Mouse (Mus musculus) embryonic facial prominence, embryonic 15.5 days (tissue): ENCODE data around the gene 1700061G19Rik. TPM values are rescaled to one million over a fixed set of nuclear protein-coding genes. Genes with fewer than 3 reads are reported as not detected.

ENCODE experiments used
- ATAC-seq: fragments of 200-750 bp; cut with Nextera tagmentation; 2 replicates; pipeline ENCODE4 v1.8.0; 2017; ENCODE audit warnings: low read depth, moderate TSS enrichment; ENCODE audit not compliant: insufficient number of reproducible peaks, low FRiP score, low TSS enrichment
- H3K27ac ChIP-seq: fragments of 300-500 bp; sonication (generic); replicated peaks from 2 replicates; pipeline ENCODE4 v1.5.1; 2015; ENCODE audit warnings: mild to moderate bottlenecking, inconsistent platforms
- H3K27me3 ChIP-seq: fragments of 300-500 bp; sonication (generic); 2 replicates; pipeline ENCODE4 v1.6.1; 2015; ENCODE audit warnings: inconsistent platforms
- H3K36me3 ChIP-seq: fragments of 300-500 bp; sonication (generic); 2 replicates; pipeline ENCODE4 v1.6.1; 2015; ENCODE audit warnings: mild to moderate bottlenecking, inconsistent platforms
- H3K4me1 ChIP-seq: fragments of 300-500 bp; sonication (generic); 2 replicates; pipeline ENCODE4 v1.6.1; 2015; ENCODE audit warnings: inconsistent platforms
- H3K4me2 ChIP-seq: fragments of 300-500 bp; sonication (generic); replicated peaks from 2 replicates; pipeline ENCODE4 v1.6.1; 2015; ENCODE audit warnings: mild to moderate bottlenecking, inconsistent platforms
- H3K4me3 ChIP-seq: fragments of 300-500 bp; sonication (generic); replicated peaks from 2 replicates; pipeline ENCODE4 v1.5.1; 2015; ENCODE audit warnings: mild to moderate bottlenecking, inconsistent platforms
- H3K9ac ChIP-seq: fragments of 300-500 bp; sonication (generic); 2 replicates; pipeline ENCODE4 v1.6.1; 2015; ENCODE audit warnings: inconsistent platforms
- H3K9me3 ChIP-seq: fragments of 300-500 bp; sonication (generic); replicated peaks from 2 replicates; pipeline ENCODE4 v1.6.1; 2016; ENCODE audit warnings: inconsistent platforms
- WGBS: fragments of 180-500 bp; shearing (Covaris S2); methylation state at CpG from one replicate; pipeline ENCODE4 v1.1.7; 2015; 5-methylcytosine and 5-hydroxymethylcytosine counted together
- polyA plus RNA-seq: library from polyadenylated mRNA; unstranded; fragments of >200 nt; fragmentation: Nextera tagmentation; extraction: Ambion mirVana; gene quantifications from 2 replicates; pipeline ENCODE4 v1.2.1, GENCODE M21; 2015

Gene 1700061G19Rik
- polyA plus RNA-seq = 0.27 and 0.29 TPM in 2 replicates

DNA sequence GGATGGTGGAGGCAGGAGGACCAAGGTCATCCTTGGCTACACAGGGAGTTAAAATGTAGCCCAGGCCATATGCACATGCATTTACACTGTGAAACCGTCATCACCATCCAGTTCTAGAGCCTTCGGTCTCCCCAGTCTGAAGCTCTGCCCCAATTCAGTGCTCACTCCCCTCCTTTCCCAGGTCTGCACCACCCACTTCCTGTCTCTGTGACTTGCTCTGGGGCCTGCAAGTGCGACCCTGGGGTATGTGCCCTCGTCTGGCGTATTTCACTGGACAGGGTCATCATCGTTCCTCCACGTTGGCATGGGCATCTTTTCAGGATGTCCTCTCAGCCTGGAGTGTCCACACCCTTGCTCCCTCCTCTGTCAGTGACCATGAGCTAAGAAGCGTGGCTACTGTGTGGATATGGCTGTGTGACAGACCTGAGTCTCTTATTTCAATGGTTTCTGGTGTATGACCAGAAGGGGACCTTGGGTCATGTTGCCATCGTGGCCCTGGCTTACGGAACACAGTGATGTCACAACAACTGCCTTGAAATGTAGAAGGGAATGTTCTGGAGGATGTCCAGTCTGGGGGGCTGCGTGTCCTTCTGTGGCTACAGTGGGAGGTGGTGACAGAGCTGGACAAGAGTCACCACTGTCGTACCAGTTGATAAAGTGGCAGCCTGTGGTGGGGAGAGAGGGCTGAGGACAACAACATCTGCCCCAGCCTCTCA is at the start of gene 1700061G19Rik:
1700061G19Rik (plus strand) TSS at position 542 of the 716 bp plus-strand sequence.
- no peak within 1 kb of the TSS for H3K9ac ChIP-seq
- no peak within 1 kb of the TSS for H3K27ac ChIP-seq
- no peaks in the 10 kb centered on the region for H3K9me3 ChIP-seq
- no peak within 1 kb of the TSS for H3K4me3 ChIP-seq
- H3K36me3 ChIP-seq = no peaks in the 10 kb centered on the region
- ATAC-seq = no peak
- no peaks in the 10 kb centered on the region for H3K4me1 ChIP-seq
- no peak within 1 kb of the TSS for H3K4me2 ChIP-seq
- no peaks in the 10 kb centered on the region for H3K27me3 ChIP-seq
- WGBS = 73% methylated on average over 12 of the region's 12 CpGs

DNA sequence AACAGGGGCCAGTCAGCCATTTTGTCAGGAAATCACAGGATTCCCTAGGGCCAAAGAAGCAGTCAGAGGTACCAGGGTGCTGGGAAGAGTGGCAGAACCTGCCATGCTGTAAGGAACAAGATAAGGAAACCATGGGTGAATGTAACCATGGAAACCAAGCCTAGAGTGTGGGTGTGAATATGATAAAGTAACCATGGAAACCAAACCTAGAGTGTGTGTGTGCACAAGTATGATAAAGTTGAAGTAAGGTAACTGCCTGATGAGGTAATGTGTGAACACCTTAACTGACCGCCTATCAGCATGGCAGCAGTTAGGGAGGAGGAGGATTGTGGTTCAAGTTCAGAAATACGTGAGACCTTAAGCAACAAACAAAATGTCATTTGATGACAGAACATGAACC is 48.6 kb upstream of the 1700061G19Rik start:
- H3K9ac ChIP-seq = no peak overlapping the region
- no peaks in the 10 kb centered on the region for H3K9me3 ChIP-seq
- ATAC-seq = no peak
- no peak overlapping the region for H3K27ac ChIP-seq
- WGBS = 93% methylated on average over 2 of the region's 2 CpGs
- H3K27me3 ChIP-seq = peaks cover 4% of the 10 kb centered on the region; the same call in 1 of the 2 replicates
- H3K4me2 ChIP-seq = no peak overlapping the region
- 0 out of 2 replicates have a peak, but pooled peaks cover 5% of the 10 kb centered on the region for H3K4me1 ChIP-seq
- H3K36me3 ChIP-seq = no peaks in the 10 kb centered on the region
- no peak overlapping the region for H3K4me3 ChIP-seq

DNA sequence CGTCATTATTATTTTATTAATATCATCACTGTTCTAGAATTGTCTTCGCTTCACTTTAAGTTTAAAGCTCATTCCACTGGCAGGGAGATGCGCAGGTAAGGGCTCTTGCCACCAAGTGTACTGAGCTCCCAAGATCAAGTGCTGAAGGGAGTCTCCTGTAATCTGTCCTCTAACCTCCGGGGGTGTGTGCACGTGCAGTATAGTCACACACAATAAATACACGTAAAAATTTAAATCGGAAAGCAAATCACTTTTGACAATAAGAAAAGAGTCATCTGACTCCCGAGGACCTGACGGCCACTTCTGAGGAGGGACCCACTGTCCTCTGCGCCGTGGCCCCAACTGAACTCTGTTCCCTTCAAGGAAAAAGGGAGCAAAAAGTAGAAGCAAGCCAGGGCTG is 46.1 kb upstream of the 1700061G19Rik start:
- Histone ChIP-seq H3K9me3 (no peaks in the 10 kb centered on the region), H3K4me2 (peak overlapping the region; percentile 84), H3K9ac (no peak overlapping the region), H3K4me1 (0 out of 2 replicates have a peak, but pooled peaks cover 5% of the 10 kb centered on the region), H3K27ac (no peak overlapping the region), H3K27me3 (peaks cover 6% of the 10 kb centered on the region; the same call in 1 of the 2 replicates), H3K36me3 (no peaks in the 10 kb centered on the region), H3K4me3 (peak overlapping the region; percentile 65)
- no peak for ATAC-seq
- 29% methylated on average over 11 of the region's 11 CpGs for WGBS

DNA sequence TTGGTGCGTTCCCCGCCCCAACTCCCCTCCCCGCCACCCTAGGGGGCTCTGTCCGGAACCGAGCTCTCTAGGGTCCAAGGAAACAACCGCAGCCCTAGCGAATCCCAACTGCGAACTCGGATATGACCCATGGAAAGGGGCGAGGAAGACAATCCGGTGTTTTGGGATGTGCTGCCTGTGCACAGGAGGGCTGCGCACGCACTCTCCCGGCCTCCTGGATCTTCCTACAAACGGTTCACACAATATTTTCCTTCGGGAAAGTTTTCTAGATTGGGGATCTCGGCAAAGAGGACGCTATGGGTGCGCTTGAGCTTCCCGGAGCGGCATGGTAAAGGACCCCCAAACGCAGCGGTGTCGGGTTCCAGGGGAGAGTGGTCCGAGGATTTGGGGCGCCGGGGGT is 45.5 kb upstream of the 1700061G19Rik start:
- peak overlapping the region; percentile 84 for H3K4me2 ChIP-seq
- H3K27ac ChIP-seq = no peak overlapping the region
- H3K4me1 ChIP-seq = 0 out of 2 replicates have a peak, but pooled peaks cover 5% of the 10 kb centered on the region
- H3K27me3 ChIP-seq = peaks cover 6% of the 10 kb centered on the region; the same call in 1 of the 2 replicates
- no peaks in the 10 kb centered on the region for H3K36me3 ChIP-seq
- H3K9me3 ChIP-seq = no peaks in the 10 kb centered on the region
- H3K9ac ChIP-seq = no peak overlapping the region
- ATAC-seq = no peak
- WGBS = under 1% methylated on average over 27 of the region's 27 CpGs
- H3K4me3 ChIP-seq = peak overlapping the region; percentile 65

DNA sequence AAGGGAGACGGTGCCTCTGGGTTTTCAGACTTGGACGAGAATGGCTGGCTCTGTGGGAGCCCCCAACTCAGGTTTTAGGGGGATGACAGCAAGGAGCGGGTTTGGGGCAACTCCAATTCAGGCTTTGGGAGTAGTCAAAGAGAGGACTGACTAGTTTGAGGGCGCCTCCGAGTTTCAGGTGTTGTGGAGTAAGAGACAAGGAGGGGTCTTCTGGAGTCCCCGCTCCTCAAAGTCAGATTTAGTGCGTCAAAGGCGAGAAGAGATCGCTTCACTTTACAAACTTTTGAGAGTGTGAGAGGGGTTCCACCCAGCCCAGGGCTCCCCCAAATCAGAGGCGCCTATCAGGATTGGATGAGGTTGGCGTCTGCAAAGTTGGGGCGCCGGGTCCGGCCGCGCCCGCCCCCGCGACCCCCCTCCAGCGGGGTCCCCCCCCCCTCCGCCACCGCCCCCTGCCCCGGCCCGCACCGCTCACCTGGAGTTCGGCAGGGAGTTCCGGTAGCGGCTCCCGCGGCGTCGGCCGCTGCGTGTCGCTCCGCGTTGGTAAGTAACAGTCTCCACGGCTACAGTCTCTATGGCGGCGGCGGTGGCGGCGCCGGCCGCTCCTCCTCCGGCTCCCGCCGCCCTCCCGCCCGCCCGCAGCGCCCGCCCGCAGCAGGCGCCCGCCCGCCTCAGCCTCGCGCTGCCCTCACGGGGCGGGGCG is 44.7 kb upstream of the 1700061G19Rik start, which contains the start of gene Rfx2:
Rfx2 (minus strand) TSS at position 603 of the 700 bp plus-strand sequence.
- under 1% methylated on average over 55 of the region's 62 CpGs for whole genome bisulfite sequencing
- H3K9ac ChIP-seq = peak within 1 kb of the TSS; percentile 6; the same call in 1 of the 2 replicates
- no peaks in the 10 kb centered on the region for H3K36me3 ChIP-seq
- 0 out of 2 replicates have a peak, but pooled peaks cover 5% of the 10 kb centered on the region for H3K4me1 ChIP-seq
- H3K4me3 ChIP-seq = peak within 1 kb of the TSS; percentile 65
- no peak for ATAC-seq
- H3K4me2 ChIP-seq = peak within 1 kb of the TSS; percentile 84
- no peaks in the 10 kb centered on the region for H3K9me3 ChIP-seq
- no peak within 1 kb of the TSS for H3K27ac ChIP-seq
- peaks cover 6% of the 10 kb centered on the region; the same call in 1 of the 2 replicates for H3K27me3 ChIP-seq

DNA sequence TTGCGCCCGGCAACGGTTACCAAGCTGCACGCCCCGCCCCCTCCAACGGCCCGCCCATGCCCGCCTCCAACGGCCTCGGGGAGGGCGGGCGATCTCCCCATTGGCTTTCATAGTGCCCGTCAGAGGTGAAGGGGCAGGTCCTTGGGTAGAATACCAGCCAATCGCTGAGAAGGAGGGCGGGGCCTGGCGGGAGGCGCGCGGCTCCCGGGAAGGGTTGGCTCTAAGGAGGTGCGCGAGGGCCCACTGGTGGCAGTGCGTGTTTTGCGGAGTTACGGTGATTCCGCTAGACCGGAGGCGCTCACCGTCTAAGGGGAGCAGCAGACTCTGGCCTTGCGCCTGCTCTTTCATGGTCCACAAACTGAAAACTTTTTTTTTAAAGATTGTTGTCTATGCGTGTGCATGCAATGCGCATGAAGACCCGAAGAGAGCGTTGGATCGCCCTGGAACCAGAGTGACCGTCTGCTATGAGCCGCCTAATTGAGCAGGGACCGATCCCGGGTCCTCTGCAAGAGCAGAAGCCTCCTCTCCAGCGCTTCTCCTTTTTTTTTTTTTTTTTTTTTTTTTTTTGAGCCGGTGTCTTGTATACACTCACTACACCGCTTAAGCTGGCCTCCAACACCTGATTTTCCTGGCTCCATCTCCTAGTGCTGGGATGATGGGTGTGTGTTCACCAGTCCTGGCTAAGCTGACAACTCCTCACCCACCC is 44.0 kb upstream of the 1700061G19Rik start:
- no peak overlapping the region for H3K27ac ChIP-seq
- WGBS = under 1% methylated on average over 41 of the region's 42 CpGs
- H3K36me3 ChIP-seq = no peaks in the 10 kb centered on the region
- H3K9me3 ChIP-seq = no peaks in the 10 kb centered on the region
- H3K4me3 ChIP-seq = peak overlapping the region; percentile 65
- H3K9ac ChIP-seq = no peak overlapping the region
- H3K4me2 ChIP-seq = peak overlapping the region; percentile 84
- H3K27me3 ChIP-seq = peaks cover 6% of the 10 kb centered on the region; the same call in 1 of the 2 replicates
- 0 out of 2 replicates have a peak, but pooled peaks cover 5% of the 10 kb centered on the region for H3K4me1 ChIP-seq
- peak; percentile 99 for ATAC-seq

DNA sequence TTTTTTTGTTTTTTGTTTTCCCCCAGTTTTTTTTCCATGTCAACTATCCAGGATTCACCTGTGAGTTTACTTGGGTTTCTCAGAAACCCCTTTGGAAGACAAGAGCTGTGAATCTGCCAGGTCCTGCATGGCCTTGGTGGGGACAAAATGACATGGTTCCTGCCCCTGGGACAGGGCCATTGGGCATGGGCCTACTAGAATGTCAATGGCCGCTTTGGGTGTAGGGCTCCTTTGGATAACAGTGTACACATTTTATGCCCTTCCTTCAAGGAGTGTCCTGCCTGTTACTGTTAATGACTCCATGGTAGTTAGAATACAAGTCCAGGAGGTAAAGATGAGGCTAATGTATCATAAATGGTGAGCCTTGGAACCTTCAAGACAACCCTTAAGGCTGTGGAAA is 42.4 kb upstream of the 1700061G19Rik start:
- Histone ChIP-seq H3K4me2 (no peak overlapping the region), H3K4me3 (no peak overlapping the region), H3K9me3 (no peaks in the 10 kb centered on the region), H3K36me3 (no peaks in the 10 kb centered on the region), H3K27me3 (peaks cover 7% of the 10 kb centered on the region; the same call in 1 of the 2 replicates), H3K9ac (no peak overlapping the region), H3K27ac (no peak overlapping the region), H3K4me1 (0 out of 2 replicates have a peak, but pooled peaks cover 5% of the 10 kb centered on the region)
- ATAC-seq = no peak
- 74% methylated on average over 1 of the region's 1 CpGs for WGBS

DNA sequence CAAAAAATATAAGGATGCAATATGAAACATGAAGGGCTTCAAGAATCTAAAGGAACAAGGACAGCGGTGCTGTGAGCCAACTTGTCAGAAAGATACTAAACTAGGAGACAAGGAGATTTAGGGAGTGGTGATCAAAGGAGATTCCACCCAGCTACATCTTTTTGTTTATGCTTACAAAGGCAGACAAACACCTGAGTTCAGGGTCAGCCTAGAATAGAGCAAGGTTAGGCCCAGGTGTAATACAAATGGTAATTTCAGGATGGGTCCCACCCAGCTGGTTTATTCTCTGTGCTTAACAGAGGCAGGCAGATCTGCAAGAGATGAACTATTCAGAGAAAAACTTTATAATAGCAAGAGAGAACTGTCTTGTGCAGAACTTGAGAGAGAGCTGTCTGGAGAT is 41.9 kb upstream of the 1700061G19Rik start:
- H3K36me3 ChIP-seq = no peaks in the 10 kb centered on the region
- H3K4me2 ChIP-seq = no peak overlapping the region
- H3K9me3 ChIP-seq = no peaks in the 10 kb centered on the region
- peaks cover 9% of the 10 kb centered on the region; the same call in 1 of the 2 replicates for H3K27me3 ChIP-seq
- 83% methylated on average over 1 of the region's 1 CpGs for WGBS
- H3K9ac ChIP-seq = no peak overlapping the region
- H3K4me3 ChIP-seq = no peak overlapping the region
- no peak overlapping the region for H3K27ac ChIP-seq
- no peak for ATAC-seq
- H3K4me1 ChIP-seq = 0 out of 2 replicates have a peak, but pooled peaks cover 5% of the 10 kb centered on the region

DNA sequence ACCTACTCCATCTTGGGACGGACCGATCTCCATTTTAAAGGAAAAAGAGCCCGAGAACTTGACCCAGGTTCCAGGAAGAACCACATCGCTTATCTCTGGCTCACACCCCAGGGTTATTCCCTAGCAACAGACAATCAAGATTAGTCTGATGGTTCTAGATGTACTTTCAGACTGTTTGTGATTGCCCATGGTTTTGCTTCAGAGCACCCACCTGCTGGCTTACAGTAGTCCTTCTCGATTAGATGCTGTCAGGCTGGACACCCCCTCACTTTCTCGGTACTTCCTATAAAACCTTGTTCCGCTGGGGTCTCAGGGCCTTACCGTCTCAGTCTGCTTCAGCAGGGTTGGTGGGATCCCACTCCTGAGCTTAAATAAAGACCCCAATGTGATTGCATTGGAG is 38.9 kb upstream of the 1700061G19Rik start:
- no peak overlapping the region for H3K9ac ChIP-seq
- H3K9me3 ChIP-seq = no peaks in the 10 kb centered on the region
- H3K27me3 ChIP-seq = 0 out of 2 replicates have a peak, but pooled peaks cover 5% of the 10 kb centered on the region
- 88% methylated on average over 8 of the region's 8 CpGs for WGBS
- no peak for ATAC-seq
- H3K36me3 ChIP-seq = no peaks in the 10 kb centered on the region
- H3K4me2 ChIP-seq = no peak overlapping the region
- no peak overlapping the region for H3K27ac ChIP-seq
- H3K4me1 ChIP-seq = no peaks in the 10 kb centered on the region
- no peak overlapping the region for H3K4me3 ChIP-seq

DNA sequence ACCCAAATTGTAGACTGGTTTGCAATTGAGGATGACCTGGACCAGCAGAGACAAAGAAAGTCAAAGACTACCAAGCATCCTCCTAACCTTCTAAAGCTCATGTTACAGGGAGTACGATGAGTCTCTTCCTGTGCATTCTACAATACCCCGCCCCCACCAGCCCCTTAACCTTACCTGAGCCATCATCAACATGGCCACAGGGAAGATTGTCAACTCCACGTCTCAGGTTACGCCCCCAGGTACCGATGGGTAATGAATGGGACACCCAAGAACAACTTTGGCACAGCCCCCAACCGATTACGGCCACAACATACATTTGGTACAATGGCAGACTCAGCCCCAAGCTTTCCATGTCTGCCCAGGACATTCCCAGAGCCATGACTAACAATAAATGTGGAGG is 34.8 kb upstream of the 1700061G19Rik start:
- Histone ChIP-seq H3K27me3 (0 out of 2 replicates have a peak, but pooled peaks cover 3% of the 10 kb centered on the region), H3K4me2 (no peak overlapping the region), H3K9ac (no peak overlapping the region), H3K9me3 (no peaks in the 10 kb centered on the region), H3K27ac (no peak overlapping the region), H3K36me3 (no peaks in the 10 kb centered on the region), H3K4me1 (no peaks in the 10 kb centered on the region), H3K4me3 (no peak overlapping the region)
- ATAC-seq = no peak
- WGBS = 75% methylated on average over 7 of the region's 7 CpGs

DNA sequence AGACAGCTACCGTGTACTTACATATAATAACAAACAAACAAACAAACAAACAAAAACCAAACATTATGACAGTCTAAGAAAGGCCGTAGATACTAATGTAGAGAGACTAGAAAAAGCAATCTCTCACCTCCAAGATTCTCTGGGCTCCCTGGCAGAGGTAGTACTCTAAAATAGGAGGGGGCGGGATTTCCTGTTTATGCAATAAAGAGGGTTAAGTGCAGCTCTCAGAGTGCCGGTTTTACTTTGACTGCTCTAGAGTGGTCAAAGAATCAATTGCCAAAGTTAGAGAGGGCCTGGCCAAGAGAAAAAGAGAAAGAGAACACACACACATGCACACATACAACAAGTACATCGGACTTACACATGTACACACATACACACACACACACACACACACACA is 33.1 kb upstream of the 1700061G19Rik start:
- no peak overlapping the region for H3K27ac ChIP-seq
- 83% methylated on average over 5 of the region's 5 CpGs for WGBS
- no peak overlapping the region for H3K9ac ChIP-seq
- H3K9me3 ChIP-seq = no peaks in the 10 kb centered on the region
- no peak overlapping the region for H3K4me3 ChIP-seq
- H3K4me1 ChIP-seq = no peaks in the 10 kb centered on the region
- no peak overlapping the region for H3K4me2 ChIP-seq
- H3K27me3 ChIP-seq = 0 out of 2 replicates have a peak, but pooled peaks cover 3% of the 10 kb centered on the region
- H3K36me3 ChIP-seq = no peaks in the 10 kb centered on the region
- no peak for ATAC-seq
